17 mouse cellular contexts compared by ENCODE assay signal in the genomic region with DNA sequence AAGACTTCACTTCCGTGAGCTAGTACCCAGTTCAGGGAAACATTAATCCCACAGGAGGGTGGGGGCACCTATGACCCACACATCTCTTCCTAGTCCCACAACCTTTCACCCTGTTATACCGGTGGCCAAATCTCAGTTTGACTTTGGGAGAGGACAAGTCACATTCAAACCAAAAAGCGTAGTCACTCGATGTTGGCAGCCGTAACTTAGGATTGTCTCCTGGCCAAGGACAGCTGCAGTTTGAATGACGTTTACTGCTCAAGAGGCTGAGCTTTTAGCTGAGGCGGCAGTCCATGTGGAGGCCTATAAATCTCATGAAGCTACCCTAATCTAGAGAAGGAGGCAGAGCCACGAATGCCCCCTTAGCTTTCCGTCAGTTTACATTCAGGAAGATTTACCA.
A peak's percentile ranks its signal among the peaks of the same experiment; 100 is the strongest.
DNase-seq lines count a peak whose midpoint lies in the region; ATAC-seq and TF ChIP-seq lines count a peak whose summit lies in the region.
"Had no signal": no experiment of that assay in that cellular context is flagged by ENCODE, and none has a peak within 500 bp of the region (broad histone marks: within the 10 kb centered on the region; RNA-seq: fewer than 3 reads in every experiment).

No protein-coding gene starts in this region.

- no peaks in the 10 kb centered on the region for H3K9me3 ChIP-seq in hindbrain, embryonic 13.5 days
- H3K9me3 ChIP-seq: embryonic facial prominence, embryonic 10.5 days; forebrain, embryonic 15.5 days had no signal

- no peaks in the 10 kb centered on the region for H3K36me3 ChIP-seq in kidney, adult 2 months (ENCODE audit: control insufficient read depth, insufficient read depth, low read length)
- no peaks in the 10 kb centered on the region for H3K36me3 ChIP-seq in hindbrain, embryonic 13.5 days
- H3K36me3 ChIP-seq: embryonic facial prominence, embryonic 10.5 days; forebrain, embryonic 15.5 days had no signal

- H3K4me1 ChIP-seq in kidney, adult 2 months (ENCODE audit: control insufficient read depth, insufficient read depth, low read length), result no peaks in the 10 kb centered on the region
- no peaks in the 10 kb centered on the region for H3K4me1 ChIP-seq in hindbrain, embryonic 13.5 days (replicated peaks)
- H3K4me1 ChIP-seq: embryonic facial prominence, embryonic 10.5 days; forebrain, embryonic 15.5 days had no signal

- no peak for TF ChIP-seq CTCF in kidney, adult 2 months (conservative IDR thresholded peaks at IDR 0.05; ENCODE audit: insufficient read depth, insufficient read length, low read depth, low read length)

- TF ChIP-seq POLR2A in kidney, adult 2 months (IDR thresholded peaks at IDR 0.05; ENCODE audit: low read depth, low read length), result no peak

- H3K4me3 ChIP-seq in kidney, adult 2 months (ENCODE audit: insufficient read depth, low read depth, low read length), result no peak overlapping the region
- H3K4me3 ChIP-seq in hindbrain, embryonic 13.5 days, result no peak overlapping the region
- H3K4me3 ChIP-seq: embryonic facial prominence, embryonic 10.5 days; forebrain, embryonic 15.5 days; heart, adult 2 months; left cerebral cortex, adult 2 months had no signal

- no peak overlapping the region for H3K9ac ChIP-seq in hindbrain, embryonic 13.5 days
- H3K9ac ChIP-seq: forebrain, embryonic 15.5 days; liver, embryonic 14.5 days had no signal

- DNase-seq in adrenal gland, adult (ENCODE audit: inconsistent age in 2 of 2, low spot score in 1 of 2), result peak; percentile 47 to 74
- no peak for DNase-seq in adrenal gland, postnatal 4 days (ENCODE audit: low spot score in 2 of 2)
- DNase-seq in kidney, adult 2 months, result peak; percentile 2
- no peak for DNase-seq in kidney, adult 9 months
- DNase-seq in adipocyte (ENCODE audit: low spot score), result peak; percentile 62
- peak; percentile 76 for DNase-seq in fat pad, adult 2 months (ENCODE audit: extremely low read depth, low read depth, low spot score)
- no peak for DNase-seq in thymus, postnatal 36 days
- DNase-seq: cerebellum, postnatal 36 days; lung, postnatal 36 days; thymus, adult 2 months had no signal

- no peak overlapping the region for H3K4me2 ChIP-seq in hindbrain, embryonic 13.5 days
- H3K4me2 ChIP-seq: forebrain, embryonic 15.5 days had no signal

- no peaks in the 10 kb centered on the region for H3K27me3 ChIP-seq in kidney, adult 2 months (replicated peaks; ENCODE audit: control insufficient read depth, insufficient read depth, low read length)
- H3K27me3 ChIP-seq in hindbrain, embryonic 13.5 days, result peaks cover 19% of the 10 kb centered on the region; the same call in 1 of the 2 replicates
- H3K27me3 ChIP-seq: forebrain, embryonic 15.5 days had no signal

- WGBS in kidney, adult 2 months, result 59% methylated on average over 9 of the region's 9 CpGs
- 87% methylated on average over 9 of the region's 9 CpGs for WGBS in hindbrain, embryonic 13.5 days

- ATAC-seq in hindbrain, embryonic 13.5 days (ENCODE audit: low FRiP score), result no peak
- ATAC-seq: forebrain, embryonic 15.5 days had no signal

- H3K27ac ChIP-seq in kidney, adult 2 months (ENCODE audit: insufficient read depth, low read depth, low read length), result no peak overlapping the region
- no peak overlapping the region for H3K27ac ChIP-seq in hindbrain, embryonic 13.5 days
- H3K27ac ChIP-seq: embryonic facial prominence, embryonic 10.5 days; forebrain, embryonic 15.5 days; heart, adult 2 months; kidney, postnatal 0 days; left cerebral cortex, adult 2 months; liver, embryonic 14.5 days had no signal

Comparison
In these comparisons a context has a peak if more than half of its experiments do, and no peak if none do; other contexts are left out.
1. DNase-seq: peak in adrenal gland, adult (2 of 2), kidney, adult 2 months (single experiment), adipocyte (single experiment) and fat pad, adult 2 months (single experiment); none in adrenal gland, postnatal 4 days (0 of 2), kidney, adult 9 months (single experiment) and thymus, postnatal 36 days (0 of 2).